Mouse (Mus musculus) midbrain, embryonic 11.5 days (tissue): ENCODE results near the gene Taar4. TPM values are rescaled to one million over a fixed set of nuclear protein-coding genes. Genes with fewer than 3 reads are reported as not detected.

Experiments used
- ATAC-seq: fragments of 200-750 bp; cut with Nextera tagmentation; 2 replicates; pipeline ENCODE4 v1.8.0; 2017; ENCODE audit warnings: moderate TSS enrichment, moderate library complexity; ENCODE audit not compliant: low FRiP score
- DNase-seq: peaks from one replicate; pipeline ENCODE4 v3.0.0; 2015; ENCODE audit warnings: low spot score; ENCODE audit errors: missing footprints
- H3K27ac ChIP-seq: fragments of 300-500 bp; sonication (generic); 2 replicates; pipeline ENCODE4 v1.5.1; 2014; ENCODE audit warnings: low read depth, low read length
- H3K27me3 ChIP-seq: fragments of 300-500 bp; sonication (generic); 2 replicates; pipeline ENCODE4 v1.6.1; 2014; ENCODE audit warnings: mild to moderate bottlenecking, low read length, moderate library complexity, mixed read lengths; ENCODE audit not compliant: control insufficient read depth, insufficient read depth
- H3K36me3 ChIP-seq: fragments of 300-500 bp; sonication (generic); 2 replicates; pipeline ENCODE4 v1.6.1; 2014; ENCODE audit warnings: mild to moderate bottlenecking, low read length, moderate library complexity, mixed read lengths; ENCODE audit not compliant: control insufficient read depth, insufficient read depth
- H3K4me1 ChIP-seq: fragments of 300-500 bp; sonication (generic); 2 replicates; pipeline ENCODE4 v1.6.1; 2014; ENCODE audit warnings: low read length; ENCODE audit not compliant: control insufficient read depth, insufficient read depth
- H3K4me2 ChIP-seq: fragments of 300-500 bp; sonication (generic); 2 replicates; pipeline ENCODE4 v1.6.1; 2014; ENCODE audit warnings: mild to moderate bottlenecking, moderate library complexity
- H3K4me3 ChIP-seq: fragments of 300-500 bp; sonication (generic); 2 replicates; pipeline ENCODE4 v1.5.1; 2014; ENCODE audit warnings: low read depth, low read length
- H3K9ac ChIP-seq: fragments of 300-500 bp; sonication (generic); 2 replicates; pipeline ENCODE4 v1.6.1; 2014; ENCODE audit warnings: low read length
- H3K9me3 ChIP-seq: fragments of 300-500 bp; sonication (generic); 2 replicates; pipeline ENCODE4 v1.6.1; 2016; ENCODE audit warnings: low read length; ENCODE audit not compliant: control insufficient read depth
- WGBS: fragments of 180-500 bp; shearing (Covaris S2); extraction: QIAGEN DNeasy Blood & Tissue Kit; methylation state at CpG from one replicate; pipeline ENCODE4 v1.1.7; 2014; 5-methylcytosine and 5-hydroxymethylcytosine counted together
- polyA plus RNA-seq: library from polyadenylated mRNA; unstranded; fragments of >200 nt; fragmentation: Nextera tagmentation; extraction: Ambion mirVana; gene quantifications from 2 replicates; pipeline ENCODE4 v1.2.1, GENCODE M21; 2014

Taar4 gene
- not detected in 2 replicates for polyA plus RNA-seq

DNA sequence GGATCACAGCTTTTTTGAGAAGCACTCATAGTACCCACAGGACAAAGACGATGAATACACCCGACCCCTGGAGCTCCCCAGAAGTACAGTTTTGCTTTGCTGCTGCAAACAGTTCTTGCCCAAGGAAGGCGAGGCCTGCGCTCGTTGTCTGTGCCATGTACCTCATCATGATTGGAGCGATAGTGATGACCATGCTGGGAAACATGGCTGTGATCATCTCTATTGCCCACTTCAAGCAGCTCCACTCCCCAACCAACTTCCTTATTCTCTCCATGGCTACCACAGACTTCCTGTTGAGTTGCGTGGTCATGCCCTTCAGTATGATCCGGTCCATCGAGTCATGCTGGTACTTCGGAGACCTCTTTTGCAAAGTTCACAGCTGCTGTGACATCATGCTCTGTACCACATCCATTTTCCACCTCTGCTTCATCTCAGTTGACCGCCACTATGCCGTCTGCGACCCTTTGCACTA, at the start of gene Taar4:
Gene Taar4, plus strand, starts transcription at position 51 of the 472 bp plus-strand sequence.
- H3K4me3 ChIP-seq, result no peak within 1 kb of the TSS
- no peak for ATAC-seq
- H3K36me3 ChIP-seq, result no peaks in the 10 kb centered on the region
- H3K27me3 ChIP-seq, result no peaks in the 10 kb centered on the region
- no peak within 1 kb of the TSS for H3K4me2 ChIP-seq
- no peak within 1 kb of the TSS for H3K27ac ChIP-seq
- DNase-seq, result no peak
- no peaks in the 10 kb centered on the region for H3K9me3 ChIP-seq
- 94% methylated on average over 13 of the region's 13 CpGs for WGBS
- no peaks in the 10 kb centered on the region for H3K4me1 ChIP-seq
- H3K9ac ChIP-seq, result no peak within 1 kb of the TSS

DNA sequence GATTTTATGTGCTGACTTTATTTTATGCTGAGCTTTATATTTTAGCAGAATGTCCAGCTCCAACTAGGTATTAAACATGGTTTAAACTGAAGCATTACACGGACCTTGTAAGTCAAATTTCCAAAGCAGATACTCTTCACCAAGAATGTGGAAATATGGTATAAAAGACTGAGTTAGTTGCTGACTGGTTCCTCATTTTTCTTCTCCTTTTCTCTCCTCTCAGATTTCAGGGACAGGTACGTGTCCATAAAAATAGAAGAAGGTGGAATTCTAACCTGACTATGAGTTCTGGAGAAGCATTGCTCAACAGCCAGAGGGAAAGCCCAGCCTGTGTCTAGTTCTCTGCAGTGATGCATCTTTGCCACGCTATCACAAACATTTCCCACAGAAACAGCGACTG, 40.2 kb upstream of the Taar4 start, which contains the start of gene Taar1:
Gene Taar1, plus strand, starts transcription at position 301 of the 400 bp plus-strand sequence.
- DNase-seq, result no peak
- 91% methylated on average over 4 of the region's 4 CpGs for WGBS

GRCm38 (mm10) chr10:23922468-23922867, 37.8 kb upstream of the Taar4 start:
- no peak for ATAC-seq
- no peak overlapping the region for H3K9ac ChIP-seq
- no peak overlapping the region for H3K4me3 ChIP-seq
- no peak overlapping the region for H3K27ac ChIP-seq
- H3K36me3 ChIP-seq, result no peaks in the 10 kb centered on the region
- 73% methylated on average over 3 of the region's 3 CpGs for WGBS
- no peak for DNase-seq
- H3K27me3 ChIP-seq, result no peaks in the 10 kb centered on the region
- H3K4me2 ChIP-seq, result no peak overlapping the region
- H3K4me1 ChIP-seq, result no peaks in the 10 kb centered on the region
- H3K9me3 ChIP-seq, result no peaks in the 10 kb centered on the region

More for the DNA sequence above, 40.2 kb upstream of the Taar4 start, which contains the start of gene Taar1:
- no peaks in the 10 kb centered on the region for H3K36me3 ChIP-seq
- no peak within 1 kb of the TSS for H3K27ac ChIP-seq
- H3K9ac ChIP-seq, result no peak within 1 kb of the TSS
- no peak within 1 kb of the TSS for H3K4me3 ChIP-seq
- no peaks in the 10 kb centered on the region for H3K27me3 ChIP-seq
- no peak for ATAC-seq
- no peaks in the 10 kb centered on the region for H3K4me1 ChIP-seq
- no peaks in the 10 kb centered on the region for H3K9me3 ChIP-seq
- no peak within 1 kb of the TSS for H3K4me2 ChIP-seq

- Histone ChIP-seq H3K4me3 (no peak overlapping the region), H3K9ac (no peak overlapping the region), H3K27ac (no peak overlapping the region), H3K4me1 (no peaks in the 10 kb centered on the region), H3K36me3 (no peaks in the 10 kb centered on the region), H3K27me3 (no peaks in the 10 kb centered on the region), H3K9me3 (no peaks in the 10 kb centered on the region), H3K4me2 (no peak overlapping the region)
- 83% methylated on average over 2 of the region's 2 CpGs for WGBS
- ATAC-seq (no peak), DNase-seq (no peak)
These were observed 36.4 kb upstream of the Taar4 start for GRCm38 (mm10) chr10:23923941-23924340.

DNA sequence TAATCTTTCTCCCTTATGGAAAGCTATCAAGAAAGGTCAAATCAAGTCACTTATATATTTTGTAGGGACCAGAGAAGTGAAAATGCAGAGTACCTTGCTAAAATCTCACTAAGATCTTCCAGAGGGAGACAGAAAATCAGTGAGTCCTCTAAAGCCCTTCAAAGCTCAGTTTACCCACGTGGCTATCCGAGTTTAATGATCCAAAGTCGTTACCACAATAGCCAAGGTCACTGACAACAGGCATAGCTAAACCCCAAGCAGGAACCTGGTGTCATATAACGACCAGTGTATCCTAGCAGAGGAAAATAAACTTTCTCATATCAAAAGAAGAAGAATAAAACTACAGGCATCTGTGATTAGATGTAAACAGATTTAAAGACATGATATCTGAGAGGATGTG, 22.7 kb upstream of the Taar4 start:
- DNase-seq (no peak), ATAC-seq (no peak)
- no peaks in the 10 kb centered on the region for H3K36me3 ChIP-seq
- no peak overlapping the region for H3K4me3 ChIP-seq
- H3K9ac ChIP-seq, result no peak overlapping the region
- H3K4me1 ChIP-seq, result no peaks in the 10 kb centered on the region
- WGBS, result 58% methylated on average over 4 of the region's 4 CpGs
- H3K27me3 ChIP-seq, result no peaks in the 10 kb centered on the region
- H3K27ac ChIP-seq, result no peak overlapping the region
- H3K4me2 ChIP-seq, result no peak overlapping the region
- no peaks in the 10 kb centered on the region for H3K9me3 ChIP-seq

DNA sequence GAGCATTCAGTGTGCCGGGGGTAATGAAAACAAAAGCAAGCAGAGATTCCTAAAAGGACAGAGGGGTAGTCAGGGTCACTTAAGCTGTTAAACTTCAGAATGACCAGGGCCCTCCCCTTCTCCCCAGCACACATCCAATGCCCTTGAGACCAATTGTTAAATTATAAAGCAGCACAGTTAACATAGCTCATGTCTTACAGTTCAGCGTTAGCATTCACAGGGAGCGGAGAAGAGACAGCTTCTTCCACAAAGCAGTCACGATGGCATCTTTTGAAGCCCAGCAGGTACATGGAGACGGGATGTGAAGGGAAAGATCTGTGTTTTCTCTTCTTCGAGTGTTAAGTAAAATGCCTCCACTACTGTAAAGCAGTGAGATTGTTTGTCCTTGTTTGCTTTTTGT, 22.0 kb upstream of the Taar4 start, which contains the start of gene Taar2:
Gene Taar2, plus strand, starts transcription at position 261 of the 400 bp plus-strand sequence.
- H3K27ac ChIP-seq, result no peak within 1 kb of the TSS
- no peaks in the 10 kb centered on the region for H3K9me3 ChIP-seq
- no peak for DNase-seq
- no peaks in the 10 kb centered on the region for H3K27me3 ChIP-seq
- H3K4me1 ChIP-seq, result no peaks in the 10 kb centered on the region
- no peak within 1 kb of the TSS for H3K4me3 ChIP-seq
- no peak for ATAC-seq
- no peak within 1 kb of the TSS for H3K4me2 ChIP-seq
- 58% methylated on average over 6 of the region's 6 CpGs for WGBS
- H3K9ac ChIP-seq, result no peak within 1 kb of the TSS
- H3K36me3 ChIP-seq, result no peaks in the 10 kb centered on the region

GRCm38 (mm10) chr10:23942465-23942864, 17.8 kb upstream of the Taar4 start:
- Histone ChIP-seq H3K4me1 (no peaks in the 10 kb centered on the region), H3K4me3 (no peak overlapping the region), H3K27ac (no peak overlapping the region), H3K36me3 (no peaks in the 10 kb centered on the region), H3K9ac (no peak overlapping the region), H3K4me2 (no peak overlapping the region), H3K9me3 (no peaks in the 10 kb centered on the region), H3K27me3 (no peaks in the 10 kb centered on the region)
- whole genome bisulfite sequencing, result 79% methylated on average over 5 of the region's 5 CpGs
- ATAC-seq (no peak), DNase-seq (no peak)

DNA sequence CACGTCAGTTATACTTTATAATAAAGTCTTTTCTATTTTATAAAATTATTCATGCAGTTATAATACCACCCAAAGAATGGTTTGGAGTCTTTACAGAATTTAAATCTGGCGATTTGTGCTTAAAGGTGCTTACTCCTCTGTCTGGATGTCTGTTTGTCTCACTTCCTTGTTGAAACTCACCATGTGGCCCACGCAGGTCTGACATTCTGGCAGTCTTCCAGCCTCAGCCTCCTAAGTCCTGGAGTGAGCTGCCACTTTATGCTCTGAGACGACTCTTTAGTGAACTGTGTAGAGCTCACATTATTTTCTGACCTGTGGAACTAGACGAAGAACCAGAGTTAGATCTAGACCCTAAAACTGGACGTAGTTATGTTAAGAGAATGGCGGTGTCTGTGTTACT, 12.3 kb upstream of the Taar4 start:
- 78% methylated on average over 7 of the region's 7 CpGs for WGBS
- no peaks in the 10 kb centered on the region for H3K9me3 ChIP-seq

DNA sequence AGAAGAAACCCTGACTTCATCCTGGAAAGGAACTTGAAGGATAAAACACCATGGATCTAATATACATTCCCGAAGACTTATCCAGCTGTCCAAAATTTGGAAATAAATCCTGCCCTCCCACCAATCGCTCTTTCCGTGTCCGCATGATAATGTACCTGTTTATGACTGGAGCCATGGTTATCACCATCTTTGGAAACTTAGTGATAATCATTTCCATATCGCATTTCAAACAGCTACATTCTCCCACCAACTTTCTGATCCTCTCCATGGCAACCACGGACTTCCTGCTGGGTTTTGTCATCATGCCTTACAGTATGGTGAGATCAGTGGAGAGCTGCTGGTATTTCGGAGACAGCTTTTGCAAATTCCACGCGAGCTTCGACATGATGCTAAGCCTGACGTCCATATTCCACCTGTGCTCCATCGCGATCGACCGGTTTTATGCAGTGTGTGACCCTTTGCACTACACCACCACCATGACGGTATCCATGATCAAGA, 10.7 kb upstream of the Taar4 start, which contains the start of gene Taar3:
Gene Taar3, plus strand, starts transcription at position 51 of the 498 bp plus-strand sequence.
- no peaks in the 10 kb centered on the region for H3K27me3 ChIP-seq
- DNase-seq (no peak), ATAC-seq (no peak)
- WGBS, result 91% methylated on average over 16 of the region's 16 CpGs
- H3K4me2 ChIP-seq, result no peak within 1 kb of the TSS
- no peak within 1 kb of the TSS for H3K4me3 ChIP-seq
- no peaks in the 10 kb centered on the region for H3K4me1 ChIP-seq
- no peaks in the 10 kb centered on the region for H3K9me3 ChIP-seq
- H3K9ac ChIP-seq, result no peak within 1 kb of the TSS
- H3K27ac ChIP-seq, result no peak within 1 kb of the TSS
- H3K36me3 ChIP-seq, result no peaks in the 10 kb centered on the region

More for the DNA sequence above, 12.3 kb upstream of the Taar4 start:
- ATAC-seq, result no peak
- Histone ChIP-seq H3K27me3 (no peaks in the 10 kb centered on the region), H3K27ac (no peak overlapping the region), H3K36me3 (no peaks in the 10 kb centered on the region), H3K4me2 (no peak overlapping the region), H3K4me1 (no peaks in the 10 kb centered on the region), H3K9ac (no peak overlapping the region), H3K4me3 (no peak overlapping the region)
- DNase-seq, result peak; percentile 21
